ENCODE assay signal across 8 mouse cellular contexts in the genomic region with DNA sequence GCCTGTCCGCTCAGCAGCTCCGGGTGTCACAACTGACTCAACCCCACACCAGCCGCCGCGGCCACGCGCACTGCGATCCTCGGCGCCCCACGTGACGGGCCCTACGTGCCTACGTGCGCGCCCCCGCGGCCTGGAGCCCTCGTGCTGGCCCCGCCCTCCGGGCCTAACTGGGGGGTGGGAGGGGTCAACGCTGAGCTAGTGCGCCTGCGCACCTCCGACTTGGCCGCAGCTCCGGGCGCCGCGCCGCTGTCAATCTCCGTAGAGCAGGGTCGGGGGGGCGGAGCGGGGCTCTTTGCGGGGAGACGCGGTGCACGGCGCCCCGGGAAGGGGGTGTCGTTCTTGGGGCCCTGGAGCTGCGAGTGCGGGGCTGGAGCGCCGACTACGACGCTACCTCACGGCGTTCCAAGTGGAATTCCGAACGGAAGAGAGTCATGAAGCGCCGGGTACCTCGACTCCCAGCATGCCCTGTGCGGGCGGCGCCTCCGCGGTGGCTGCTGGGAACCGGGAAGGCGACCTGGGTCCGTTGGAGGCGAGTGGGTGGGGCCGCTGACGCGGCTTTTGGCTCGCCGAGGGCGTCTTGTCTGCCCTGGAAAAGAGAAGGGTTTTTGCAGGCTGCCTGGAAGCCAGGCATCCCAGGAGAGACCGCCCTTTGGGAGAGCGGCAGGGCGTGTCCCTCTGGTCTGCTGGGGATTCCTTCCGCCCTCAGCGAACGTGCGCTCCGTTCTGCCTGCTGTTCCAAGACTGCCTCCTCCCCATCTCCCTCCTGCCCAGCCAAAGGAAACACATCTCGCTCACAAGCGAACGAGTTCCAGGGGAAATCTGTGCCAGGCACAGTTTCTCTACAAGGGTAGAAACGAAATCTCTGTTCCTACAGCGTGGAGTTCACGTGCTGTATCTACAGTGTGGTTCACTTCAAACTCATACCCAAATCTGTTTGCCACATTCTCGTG. TPM values are rescaled to one million over a fixed set of nuclear protein-coding genes. Genes with fewer than 3 reads are reported as not detected.
DNase-seq lines count a peak whose midpoint lies in the region; ATAC-seq lines count a peak whose summit lies in the region.

TSS of gene Vapa (minus strand) at position 93 of the 950 bp plus-strand sequence.

- ATAC-seq in hematopoietic stem cell, adult 5-6 weeks (replicated peaks in 1 of 2; ENCODE audit: insufficient read depth in 1 of 2, low FRiP score in 2 of 2, low TSS enrichment in 1 of 2, low read depth in 1 of 2, poor library complexity in 2 of 2, severe bottlenecking in 2 of 2) = peak; percentile 86 to 92
- peak; percentile 95 for ATAC-seq in lung, embryonic 16.5 days (ENCODE audit: low read depth)

- H3K9me3 ChIP-seq in lung, embryonic 16.5 days (ENCODE audit: control insufficient read depth, low read length) = no peaks in the 10 kb centered on the region

- peak within 1 kb of the TSS; percentile 99 for H3K9ac ChIP-seq in lung, embryonic 16.5 days (ENCODE audit: low read length)

- H3K36me3 ChIP-seq in lung, embryonic 16.5 days (ENCODE audit: control insufficient read depth, insufficient read depth, low read length) = 0 out of 2 replicates have a peak, but pooled peaks cover 3% of the 10 kb centered on the region

- peak; percentile 79 for DNase-seq in MEL-GATA-1-ER (ENCODE audit: extremely low read depth, low read depth)
- peak; percentile 99 for DNase-seq in cerebellum, adult 8-10 months
- DNase-seq in forelimb bud, embryonic 11.5 days (ENCODE audit: low read depth, low spot score) = peak; percentile 98
- peak; percentile 85 for DNase-seq in layer of hippocampus, adult 9-10 months (ENCODE audit: low spot score)
- DNase-seq in ovary, postnatal 10 days (ENCODE audit: low spot score) = peak; percentile 93
- peak; percentile 98 to 99 for DNase-seq in thymus, postnatal 10 days (ENCODE audit: low spot score in 2 of 2)

- no peaks in the 10 kb centered on the region for H3K27me3 ChIP-seq in lung, embryonic 16.5 days (ENCODE audit: control insufficient read depth, insufficient read depth, low read depth, low read length)

- WGBS in lung, embryonic 16.5 days = under 1% methylated on average over 83 of the region's 85 CpGs

- peak within 1 kb of the TSS; percentile 78 for H3K4me2 ChIP-seq in lung, embryonic 16.5 days (ENCODE audit: low read depth, low read length)

- H3K27ac ChIP-seq in lung, embryonic 16.5 days (ENCODE audit: low read length) = peak within 1 kb of the TSS; percentile 100

- peak within 1 kb of the TSS; percentile 66 for H3K4me3 ChIP-seq in lung, embryonic 16.5 days (ENCODE audit: low read length)

- peaks cover 20% of the 10 kb centered on the region for H3K4me1 ChIP-seq in lung, embryonic 16.5 days (replicated peaks; ENCODE audit: control insufficient read depth, insufficient read depth, low read length)

RNA-seq across cellular contexts. Expression of gene Vapa, which starts in this region (rescaled TPM):
- 69.5 and 113 TPM in 2 replicates for total RNA-seq in hematopoietic stem cell, adult 5-6 weeks (2017)
- polyA plus RNA-seq in lung, embryonic 16.5 days (2015; fragmentation: Nextera tagmentation; extraction: Ambion mirVana) = 174 and 178 TPM in 2 replicates

Comparison
In these comparisons a context has a peak if more than half of its experiments do, and no peak if none do; other contexts are left out.
1. Peak in every context shown above with its lines: DNase-seq, ATAC-seq, H3K4me3 ChIP-seq and H3K27ac ChIP-seq.